Mouse (Mus musculus) brain, adult 10 weeks (tissue): ENCODE results near the gene Primpol. TPM values are rescaled to one million over a fixed set of nuclear protein-coding genes. Genes with fewer than 3 reads are reported as not detected.

Experiments used
- polyA plus RNA-seq: library from polyadenylated mRNA; stranded (reverse); fragments of 350-450 nt; fragmentation: Illumina TruSeq; extraction: RNeasy Lipid Tissue Mini Kit (QIAGEN cat#74804); gene quantifications from one replicate; pipeline ENCODE4 v1.2.3, GENCODE M21; 2015; ENCODE audit warnings: low read depth, low replicate concordance

Primpol gene
- 4.7 TPM for polyA plus RNA-seq

GRCm38 (mm10) chr8:46616879-46617689, at the start of gene Primpol, which contains the start of gene Casp3:
Gene Primpol, minus strand, starts transcription at chr8:46617212.
Gene Casp3, plus strand, starts transcription at chr8:46617291.

GRCm38 (mm10) chr8:46551615-46552440, 65.2 kb downstream of the Primpol start, which contains the start of gene Cenpu:
Gene Cenpu, plus strand, starts transcription at chr8:46552028.

Other genes with a start within 250 kb of the Primpol start
- 37.4 TPM for gene Acsl1, start 146.2 kb downstream of the Primpol start, polyA plus RNA-seq
- 3.6 TPM for gene Cenpu, start 65.2 kb downstream of the Primpol start, polyA plus RNA-seq
- gene Casp3, start 79 bp upstream of the Primpol start, polyA plus RNA-seq, result 11.8 TPM
- gene Irf2, start 122.5 kb upstream of the Primpol start, polyA plus RNA-seq, result 23.8 TPM